9 mouse cellular contexts compared by ENCODE assay signal in the genomic region with DNA sequence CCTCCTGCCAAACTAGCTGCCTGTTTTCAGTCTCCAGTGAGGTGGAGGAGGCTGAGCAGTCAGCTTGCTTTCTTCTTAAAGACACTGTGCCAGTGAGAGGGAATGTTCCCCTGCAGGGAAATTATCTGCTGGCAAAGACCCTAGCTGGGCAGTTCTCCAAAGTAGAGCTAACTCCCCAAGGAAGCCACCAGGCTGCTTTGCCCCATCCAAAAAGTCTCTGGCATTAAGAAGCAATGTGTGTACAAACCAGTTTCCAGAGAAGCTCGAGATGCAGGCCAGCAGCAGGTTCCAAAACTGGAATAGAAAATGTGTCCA.
DNase-seq lines count a peak whose midpoint lies in the region.
"Had no signal": no experiment of that assay in that cellular context is flagged by ENCODE, and none has a peak within 500 bp of the region (broad histone marks: within the 10 kb centered on the region; RNA-seq: fewer than 3 reads in every experiment).

No protein-coding gene starts in this region.

- peak; percentile 8 to 65 for DNase-seq in adrenal gland, adult (ENCODE audit: inconsistent age in 2 of 2, low spot score in 1 of 2)
- DNase-seq in adrenal gland, postnatal 4 days (ENCODE audit: low spot score in 2 of 2): no peak
- DNase-seq in adrenal gland, postnatal 36 days: peak; percentile 3 to 55
- peak; percentile 78 to 82 for DNase-seq in frontal cortex, postnatal 14 days (ENCODE audit: low spot score in 2 of 2)
- DNase-seq in layer of hippocampus, adult 11-12 months (ENCODE audit: low spot score): peak; percentile 73
- DNase-seq in lung, postnatal 36 days: peak; percentile 22
- no peak for DNase-seq in spleen, adult 12 weeks (ENCODE audit: low spot score)
- no peak for DNase-seq in T-cell, adult 2 months (ENCODE audit: low spot score)
- DNase-seq: liver, embryonic 13.5 days had no signal

Comparison
In these comparisons a context has a peak if more than half of its experiments do, and no peak if none do; other contexts are left out.
1. DNase-seq: peak in adrenal gland, adult (2 of 2), adrenal gland, postnatal 36 days (2 of 2), frontal cortex, postnatal 14 days (2 of 2), layer of hippocampus, adult 11-12 months (single experiment) and lung, postnatal 36 days (single experiment); none in adrenal gland, postnatal 4 days (0 of 2), spleen, adult 12 weeks (single experiment) and T-cell, adult 2 months (single experiment).